Mouse (Mus musculus): ENCODE data around the gene Plekhm2. TPM values are rescaled to one million over a fixed set of nuclear protein-coding genes. Genes with fewer than 3 reads are reported as not detected.

The Plekhm2 gene
- polyA plus RNA-seq, 1 experiment from 2014 or later = 3.0 TPM

GRCm38 (mm10) chr4:141631250-141631649, 33.4 kb downstream of the Plekhm2 start:
- DNase-seq (ENCODE audit: low spot score) = no peak
- Histone ChIP-seq H3K9ac (ENCODE audit: low read depth, low read length) (no peak overlapping the region), H3K9me3 (ENCODE audit: control insufficient read depth, low read length) (no peaks in the 10 kb centered on the region), H3K27me3 (ENCODE audit: control insufficient read depth, insufficient read depth, low read length) (no peaks in the 10 kb centered on the region), H3K4me3 (ENCODE audit: low read depth, low read length) (no peak overlapping the region), H3K4me2 (replicated peaks; ENCODE audit: low read depth, low read length) (no peak overlapping the region), H3K27ac (ENCODE audit: low read depth, low read length) (no peak overlapping the region), H3K36me3 (ENCODE audit: control insufficient read depth, insufficient read depth, low read length) (peaks cover 27% of the 10 kb centered on the region), H3K4me1 (replicated peaks; ENCODE audit: control insufficient read depth, insufficient read depth, low read length) (no peaks in the 10 kb centered on the region)
- no peak for ATAC-seq (ENCODE audit: low FRiP score)
- WGBS = 94% methylated on average over 20 of the region's 20 CpGs

DNA sequence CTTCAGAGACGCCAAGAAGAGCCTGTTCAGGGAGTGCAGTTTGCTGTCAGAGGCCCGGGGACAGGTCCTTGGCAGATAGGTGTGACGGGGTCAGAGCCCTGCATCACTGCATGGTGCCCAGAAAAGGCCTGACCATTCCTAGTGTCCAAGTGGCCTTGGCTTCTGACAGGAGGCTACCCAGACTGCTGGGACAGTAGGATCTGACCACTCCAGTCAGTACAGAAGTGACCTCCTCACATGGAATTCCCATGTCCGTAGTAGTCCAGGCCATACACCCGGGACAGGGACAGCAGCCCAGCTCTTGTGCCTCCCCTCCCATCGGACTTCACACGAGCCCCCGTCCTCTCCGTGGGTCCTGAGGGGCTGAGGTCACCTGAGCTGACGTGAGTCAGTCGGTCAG, 34.7 kb downstream of the Plekhm2 start:
- Histone ChIP-seq H3K9me3 (ENCODE audit: control insufficient read depth, low read length) (no peaks in the 10 kb centered on the region), H3K36me3 (ENCODE audit: control insufficient read depth, insufficient read depth, low read length) (peaks cover 27% of the 10 kb centered on the region), H3K27me3 (ENCODE audit: control insufficient read depth, insufficient read depth, low read length) (no peaks in the 10 kb centered on the region), H3K4me3 (ENCODE audit: low read depth, low read length) (no peak overlapping the region), H3K4me2 (replicated peaks; ENCODE audit: low read depth, low read length) (no peak overlapping the region), H3K4me1 (replicated peaks; ENCODE audit: control insufficient read depth, insufficient read depth, low read length) (no peaks in the 10 kb centered on the region), H3K9ac (ENCODE audit: low read depth, low read length) (no peak overlapping the region), H3K27ac (ENCODE audit: low read depth, low read length) (no peak overlapping the region)
- no peak for DNase-seq (ENCODE audit: low spot score)
- WGBS = 91% methylated on average over 11 of the region's 11 CpGs
- 0 out of 2 replicates have a peak, but pooled peaks have one; percentile 11 for ATAC-seq (ENCODE audit: low FRiP score)

GRCm38 (mm10) chr4:141628661-141629060, 36.0 kb downstream of the Plekhm2 start:
- DNase-seq (ENCODE audit: low spot score) = no peak
- no peak overlapping the region for H3K4me2 ChIP-seq (replicated peaks; ENCODE audit: low read depth, low read length)
- WGBS = 87% methylated on average over 14 of the region's 14 CpGs
- no peak overlapping the region for H3K4me3 ChIP-seq (ENCODE audit: low read depth, low read length)
- no peaks in the 10 kb centered on the region for H3K27me3 ChIP-seq (ENCODE audit: control insufficient read depth, insufficient read depth, low read length)
- H3K9me3 ChIP-seq (ENCODE audit: control insufficient read depth, low read length) = no peaks in the 10 kb centered on the region
- H3K4me1 ChIP-seq (replicated peaks; ENCODE audit: control insufficient read depth, insufficient read depth, low read length) = peaks cover under 1% of the 10 kb centered on the region; the same call in 1 of the 2 replicates
- no peak overlapping the region for H3K27ac ChIP-seq (ENCODE audit: low read depth, low read length)
- H3K9ac ChIP-seq (ENCODE audit: low read depth, low read length) = no peak overlapping the region
- peaks cover 23% of the 10 kb centered on the region for H3K36me3 ChIP-seq (ENCODE audit: control insufficient read depth, insufficient read depth, low read length)
- ATAC-seq (ENCODE audit: low FRiP score) = no peak

DNA sequence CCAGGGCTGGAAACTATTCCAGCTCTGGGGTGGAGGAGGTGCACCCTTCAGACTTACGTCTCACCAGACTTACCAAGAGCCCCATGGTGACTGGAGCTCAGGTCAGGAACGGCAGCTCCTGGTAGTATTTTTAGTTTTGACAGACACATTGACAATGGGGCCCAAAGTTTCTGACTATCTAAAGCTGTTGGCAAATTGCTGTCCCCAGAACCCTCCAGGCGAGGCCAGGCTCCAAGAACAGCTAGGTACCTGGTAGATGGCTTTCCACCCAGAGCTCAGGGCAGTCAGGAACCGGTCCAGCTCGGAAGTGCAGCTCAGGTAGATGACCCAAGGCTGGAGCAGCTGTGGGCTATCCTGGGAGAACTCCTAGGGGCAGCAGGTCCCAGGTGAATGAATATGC, 37.2 kb downstream of the Plekhm2 start:
- H3K36me3 ChIP-seq (ENCODE audit: control insufficient read depth, insufficient read depth, low read length) = peaks cover 23% of the 10 kb centered on the region
- no peak overlapping the region for H3K4me3 ChIP-seq (ENCODE audit: low read depth, low read length)
- no peak overlapping the region for H3K27ac ChIP-seq (ENCODE audit: low read depth, low read length)
- ATAC-seq (ENCODE audit: low FRiP score) = no peak
- no peak for DNase-seq (ENCODE audit: low spot score)
- no peaks in the 10 kb centered on the region for H3K9me3 ChIP-seq (ENCODE audit: control insufficient read depth, low read length)
- H3K4me1 ChIP-seq (replicated peaks; ENCODE audit: control insufficient read depth, insufficient read depth, low read length) = peaks cover 2% of the 10 kb centered on the region; the same call in 1 of the 2 replicates
- WGBS = 89% methylated on average over 5 of the region's 5 CpGs
- no peaks in the 10 kb centered on the region for H3K27me3 ChIP-seq (ENCODE audit: control insufficient read depth, insufficient read depth, low read length)
- H3K4me2 ChIP-seq (replicated peaks; ENCODE audit: low read depth, low read length) = no peak overlapping the region
- H3K9ac ChIP-seq (ENCODE audit: low read depth, low read length) = no peak overlapping the region

- Histone ChIP-seq H3K9me3 (ENCODE audit: control insufficient read depth, low read length) (no peaks in the 10 kb centered on the region), H3K4me2 (replicated peaks; ENCODE audit: low read depth, low read length) (no peak overlapping the region), H3K4me3 (ENCODE audit: low read depth, low read length) (no peak overlapping the region), H3K27me3 (ENCODE audit: control insufficient read depth, insufficient read depth, low read length) (no peaks in the 10 kb centered on the region), H3K9ac (ENCODE audit: low read depth, low read length) (no peak overlapping the region), H3K27ac (ENCODE audit: low read depth, low read length) (no peak overlapping the region), H3K4me1 (replicated peaks; ENCODE audit: control insufficient read depth, insufficient read depth, low read length) (peaks cover 2% of the 10 kb centered on the region; the same call in 1 of the 2 replicates), H3K36me3 (ENCODE audit: control insufficient read depth, insufficient read depth, low read length) (peaks cover 10% of the 10 kb centered on the region; the same call in 1 of the 2 replicates)
- 94% methylated on average over 16 of the region's 16 CpGs for WGBS
- ATAC-seq (ENCODE audit: low FRiP score) (no peak), DNase-seq (ENCODE audit: low spot score) (no peak)
Observed at GRCm38 (mm10) chr4:141625774-141626550, 38.7 kb downstream of the Plekhm2 start.

DNA sequence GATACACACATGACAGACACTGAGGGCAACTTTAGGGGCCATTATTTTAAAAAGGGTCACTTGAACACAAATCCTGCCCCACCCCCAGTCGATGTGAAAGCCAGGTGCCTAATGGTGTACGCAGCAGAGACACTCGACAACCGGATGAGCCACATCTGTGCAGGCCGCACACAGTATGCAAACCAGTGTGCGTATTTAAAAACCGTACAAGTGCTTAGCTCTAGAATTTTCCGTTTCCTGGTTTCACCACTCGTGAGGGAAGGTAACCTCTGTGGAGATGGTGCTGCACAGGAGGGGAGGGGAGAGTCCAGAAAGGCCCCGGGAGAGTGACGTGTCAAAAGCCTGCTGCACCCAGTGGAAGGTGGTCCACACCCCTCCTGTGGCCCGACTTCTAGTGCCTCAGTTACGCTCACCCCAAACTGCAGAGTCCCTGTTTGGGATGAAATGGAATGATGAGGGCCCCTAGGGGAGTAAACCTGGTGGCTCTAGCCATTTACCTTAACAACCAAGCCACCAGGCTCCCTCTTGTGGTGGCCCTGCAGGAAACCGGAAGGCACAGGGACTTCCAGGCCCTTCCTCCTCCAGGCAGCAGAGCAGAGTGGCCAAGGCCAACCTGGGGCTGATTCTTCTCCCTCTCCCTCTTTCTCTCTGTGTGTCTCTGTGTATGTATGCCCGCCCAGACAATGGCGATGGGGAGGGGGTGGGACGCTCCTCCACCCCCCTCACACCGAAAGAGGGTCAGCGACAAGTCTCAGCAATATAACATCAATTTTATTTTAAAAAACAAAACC, 39.5 kb downstream of the Plekhm2 start:
- WGBS = 72% methylated on average over 19 of the region's 19 CpGs

DNA sequence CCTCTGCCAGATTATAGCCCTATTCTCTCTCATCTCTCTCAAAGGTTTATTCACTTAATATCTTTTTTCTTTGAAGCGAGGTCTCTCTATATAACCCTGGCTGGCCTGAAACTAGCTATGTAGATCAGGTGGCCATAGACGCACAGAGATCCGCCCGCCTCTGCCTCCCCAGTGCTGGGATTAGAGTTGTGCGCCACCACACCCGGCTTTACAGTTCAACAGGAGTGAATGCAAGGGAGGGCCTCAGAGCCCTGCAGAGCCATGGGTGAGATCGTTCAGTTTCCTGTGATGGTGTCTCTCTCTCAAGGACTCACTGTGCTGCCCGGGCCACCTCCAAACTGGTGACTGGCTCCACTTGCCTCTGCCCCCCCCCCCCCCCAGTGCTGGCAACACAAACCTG, 40.6 kb downstream of the Plekhm2 start:
- DNase-seq (ENCODE audit: low spot score) (no peak), ATAC-seq (ENCODE audit: low FRiP score) (no peak)
- 89% methylated on average over 8 of the region's 8 CpGs for WGBS
- no peak overlapping the region for H3K27ac ChIP-seq (ENCODE audit: low read depth, low read length)
- peaks cover 2% of the 10 kb centered on the region; the same call in 1 of the 2 replicates for H3K4me1 ChIP-seq (replicated peaks; ENCODE audit: control insufficient read depth, insufficient read depth, low read length)
- H3K9ac ChIP-seq (ENCODE audit: low read depth, low read length) = no peak overlapping the region
- peaks cover 4% of the 10 kb centered on the region; the same call in 1 of the 2 replicates for H3K36me3 ChIP-seq (ENCODE audit: control insufficient read depth, insufficient read depth, low read length)
- no peaks in the 10 kb centered on the region for H3K9me3 ChIP-seq (ENCODE audit: control insufficient read depth, low read length)
- H3K27me3 ChIP-seq (ENCODE audit: control insufficient read depth, insufficient read depth, low read length) = no peaks in the 10 kb centered on the region
- H3K4me2 ChIP-seq (replicated peaks; ENCODE audit: low read depth, low read length) = no peak overlapping the region
- no peak overlapping the region for H3K4me3 ChIP-seq (ENCODE audit: low read depth, low read length)

More for the DNA sequence above, 39.5 kb downstream of the Plekhm2 start:
- Histone ChIP-seq H3K27me3 (ENCODE audit: control insufficient read depth, insufficient read depth, low read length) (no peaks in the 10 kb centered on the region), H3K36me3 (ENCODE audit: control insufficient read depth, insufficient read depth, low read length) (peaks cover 7% of the 10 kb centered on the region; the same call in 1 of the 2 replicates), H3K4me3 (ENCODE audit: low read depth, low read length) (no peak overlapping the region), H3K27ac (ENCODE audit: low read depth, low read length) (no peak overlapping the region), H3K9me3 (ENCODE audit: control insufficient read depth, low read length) (no peaks in the 10 kb centered on the region), H3K4me2 (replicated peaks; ENCODE audit: low read depth, low read length) (no peak overlapping the region), H3K9ac (ENCODE audit: low read depth, low read length) (no peak overlapping the region), H3K4me1 (replicated peaks; ENCODE audit: control insufficient read depth, insufficient read depth, low read length) (peaks cover 2% of the 10 kb centered on the region; the same call in 1 of the 2 replicates)
- peak; percentile 27 for DNase-seq (ENCODE audit: low spot score)
- no peak for ATAC-seq (ENCODE audit: low FRiP score)

DNA sequence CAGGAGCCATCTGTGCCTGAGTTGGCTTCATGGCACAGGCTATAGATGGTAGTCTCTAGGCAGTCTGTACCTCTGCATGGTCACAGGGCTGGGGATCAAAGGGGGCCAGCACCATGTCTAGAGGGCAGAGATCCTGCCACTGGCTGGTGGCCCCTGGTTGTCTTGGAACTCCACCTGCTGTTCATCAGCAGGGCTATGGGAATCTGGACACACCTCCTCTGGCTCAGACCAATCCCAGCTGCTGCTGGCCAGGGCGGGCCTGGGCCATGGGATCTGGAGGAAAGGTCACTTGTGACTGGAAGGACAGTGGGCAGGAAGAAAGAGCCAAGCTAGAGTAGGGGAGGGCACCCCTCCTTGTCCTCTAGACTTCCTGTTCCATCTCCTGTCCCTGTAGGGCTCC, 41.0 kb downstream of the Plekhm2 start, which contains the start of gene Slc25a34:
Gene Slc25a34 (minus strand): TSS at position 156 of the 400 bp plus-strand sequence.
- Histone ChIP-seq H3K27ac (ENCODE audit: low read depth, low read length) (no peak within 1 kb of the TSS), H3K9me3 (ENCODE audit: control insufficient read depth, low read length) (no peaks in the 10 kb centered on the region), H3K9ac (ENCODE audit: low read depth, low read length) (no peak within 1 kb of the TSS), H3K4me1 (replicated peaks; ENCODE audit: control insufficient read depth, insufficient read depth, low read length) (peaks cover 2% of the 10 kb centered on the region; the same call in 1 of the 2 replicates), H3K36me3 (ENCODE audit: control insufficient read depth, insufficient read depth, low read length) (peaks cover 4% of the 10 kb centered on the region; the same call in 1 of the 2 replicates), H3K4me2 (replicated peaks; ENCODE audit: low read depth, low read length) (no peak within 1 kb of the TSS), H3K27me3 (ENCODE audit: control insufficient read depth, insufficient read depth, low read length) (no peaks in the 10 kb centered on the region), H3K4me3 (ENCODE audit: low read depth, low read length) (no peak within 1 kb of the TSS)
- DNase-seq (ENCODE audit: low spot score) (no peak), ATAC-seq (ENCODE audit: low FRiP score) (no peak)
- WGBS = 50% methylated on average over 1 of the region's 1 CpGs

All from hindbrain, embryonic 11.5 days (tissue).